Mouse (Mus musculus) hindbrain, embryonic 14.5 days (tissue): ENCODE results near the gene Ninj1. TPM values are rescaled to one million over a fixed set of nuclear protein-coding genes. Genes with fewer than 3 reads are reported as not detected.

Experiments
- ATAC-seq: fragments of 200-750 bp; cut with Nextera tagmentation; 2 replicates; pipeline ENCODE4 v1.8.0; 2017; ENCODE audit warnings: moderate number of reproducible peaks, mild to moderate bottlenecking, moderate TSS enrichment, moderate library complexity; ENCODE audit not compliant: low FRiP score
- DNase-seq: peaks from one replicate; pipeline ENCODE4 v3.0.0-alpha.2; 2015; ENCODE audit warnings: low spot score
- H3K27ac ChIP-seq: fragments of 300-500 bp; sonication (generic); 2 replicates; pipeline ENCODE4 v1.5.1; 2014; ENCODE audit warnings: mild to moderate bottlenecking, moderate library complexity
- H3K27me3 ChIP-seq: fragments of 300-500 bp; sonication (generic); 2 replicates; pipeline ENCODE4 v1.6.1; 2014; ENCODE audit warnings: mild to moderate bottlenecking, low read length, mixed read lengths; ENCODE audit not compliant: control insufficient read depth, insufficient read depth
- H3K36me3 ChIP-seq: fragments of 300-500 bp; sonication (generic); replicated peaks from 2 replicates; pipeline ENCODE4 v1.6.1; 2014; ENCODE audit not compliant: control insufficient read depth, insufficient read depth
- H3K4me1 ChIP-seq: fragments of 300-500 bp; sonication (generic); replicated peaks from 2 replicates; pipeline ENCODE4 v1.6.1; 2014; ENCODE audit warnings: antibody characterized with exemption, low read length, mixed read lengths; ENCODE audit not compliant: control insufficient read depth, insufficient read depth
- H3K4me2 ChIP-seq: fragments of 300-500 bp; sonication (generic); replicated peaks from 2 replicates; pipeline ENCODE4 v1.6.1; 2014; ENCODE audit warnings: mild to moderate bottlenecking, moderate library complexity
- H3K4me3 ChIP-seq: fragments of 300-500 bp; sonication (generic); replicated peaks from 2 replicates; pipeline ENCODE4 v1.5.1; 2014; ENCODE audit warnings: mild to moderate bottlenecking, low read length
- H3K9ac ChIP-seq: fragments of 300-500 bp; sonication (generic); 2 replicates; pipeline ENCODE4 v1.6.1; 2014
- H3K9me3 ChIP-seq: fragments of 300-500 bp; sonication (generic); 2 replicates; pipeline ENCODE4 v1.6.1; 2016; ENCODE audit warnings: low read length; ENCODE audit not compliant: control insufficient read depth
- WGBS: fragments of 180-500 bp; shearing (Covaris S2); extraction: QIAGEN DNeasy Blood & Tissue Kit; methylation state at CpG from one replicate; pipeline ENCODE4 v1.1.7; 2014; 5-methylcytosine and 5-hydroxymethylcytosine counted together
- polyA plus RNA-seq: library from polyadenylated mRNA; unstranded; fragments of >200 nt; fragmentation: Nextera tagmentation; extraction: Ambion mirVana; gene quantifications from 2 replicates; pipeline ENCODE4 v1.2.1, GENCODE M21; 2014

Ninj1 gene
- polyA plus RNA-seq: 33.3 and 33.5 TPM in 2 replicates

DNA sequence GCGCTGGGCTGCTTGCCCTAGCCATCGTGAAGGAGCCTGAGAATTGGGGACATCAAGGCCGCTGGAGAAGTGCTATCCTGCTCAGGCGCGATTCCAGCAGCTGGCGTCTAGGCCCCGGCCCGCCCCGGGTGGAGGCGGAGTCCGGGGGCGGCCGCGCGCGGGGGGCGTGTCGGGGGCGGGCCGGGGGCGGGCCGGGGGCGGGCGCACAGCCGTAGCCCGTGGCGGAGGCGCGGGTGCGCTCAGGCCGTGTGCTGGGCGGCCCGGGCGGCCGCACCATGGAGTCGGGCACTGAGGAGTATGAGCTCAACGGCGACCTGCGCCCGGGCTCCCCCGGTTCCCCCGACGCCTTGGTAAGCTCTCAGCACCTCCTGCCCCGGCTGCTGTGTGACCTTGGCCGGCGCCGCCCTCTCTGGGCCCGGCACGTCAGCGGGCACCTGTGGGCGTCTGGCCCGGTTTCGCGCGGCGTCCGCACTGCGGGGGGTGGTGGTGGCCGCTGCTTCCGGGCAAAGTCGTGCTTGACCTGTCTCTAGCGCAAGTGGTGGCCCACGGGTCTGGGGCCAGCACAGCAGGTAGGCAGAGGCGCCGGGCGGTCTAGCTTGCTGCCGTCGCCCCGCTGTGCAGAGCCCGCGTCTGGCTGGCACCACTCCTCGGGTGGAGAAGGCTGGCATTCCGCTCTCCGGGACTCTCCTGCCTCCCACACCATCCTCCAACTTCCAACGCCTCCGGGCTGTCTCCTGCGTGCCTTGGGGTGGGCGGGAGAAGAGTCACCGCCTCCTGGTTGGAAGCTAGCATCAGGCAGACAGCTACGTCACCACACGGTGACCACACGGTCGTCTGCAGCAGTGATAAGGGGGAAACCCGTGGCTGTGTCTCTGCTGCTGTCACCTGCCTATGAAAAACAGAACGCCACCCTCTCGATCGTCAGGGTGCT is at the start of gene Ninj1:
Gene Ninj1 (plus strand): TSS at position 198 of the 931 bp plus-strand sequence.
- H3K4me2 ChIP-seq: peak within 1 kb of the TSS; percentile 97
- peaks cover 14% of the 10 kb centered on the region; the same call in 1 of the 2 replicates for H3K4me1 ChIP-seq
- no peaks in the 10 kb centered on the region for H3K27me3 ChIP-seq
- H3K9ac ChIP-seq: peak within 1 kb of the TSS; percentile 52
- H3K9me3 ChIP-seq: no peaks in the 10 kb centered on the region
- under 1% methylated on average over 81 of the region's 87 CpGs for WGBS
- ATAC-seq (peak; percentile 92), DNase-seq (peak; percentile 76)
- H3K27ac ChIP-seq: no peak within 1 kb of the TSS
- peak within 1 kb of the TSS; percentile 53 for H3K4me3 ChIP-seq
- H3K36me3 ChIP-seq: no peaks in the 10 kb centered on the region

DNA sequence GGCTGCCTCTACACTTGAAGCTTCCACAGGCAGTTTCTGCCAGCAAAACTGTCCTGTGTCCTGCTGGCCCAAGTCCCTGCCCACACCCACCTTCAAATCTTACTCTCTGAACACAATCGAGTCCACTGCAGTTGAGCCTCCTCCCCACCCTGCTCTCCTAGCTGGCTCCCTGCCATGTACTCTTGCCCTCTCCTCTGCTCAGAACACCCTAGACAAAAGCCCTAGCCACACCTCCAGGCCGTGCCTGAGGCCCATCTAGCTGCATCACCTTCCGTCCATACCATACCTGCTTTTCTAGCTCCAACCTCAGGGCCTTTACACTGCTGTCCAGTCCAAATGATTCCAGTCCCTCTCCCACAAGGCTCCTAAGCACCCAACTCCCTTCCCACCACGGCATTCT is 46.7 kb upstream of the Ninj1 start:
- Histone ChIP-seq H3K9me3 (no peaks in the 10 kb centered on the region), H3K27ac (no peak overlapping the region), H3K36me3 (peaks cover 16% of the 10 kb centered on the region), H3K4me3 (no peak overlapping the region), H3K4me1 (peaks cover 24% of the 10 kb centered on the region), H3K27me3 (no peaks in the 10 kb centered on the region), H3K4me2 (no peak overlapping the region), H3K9ac (no peak overlapping the region)
- 61% methylated on average over 4 of the region's 4 CpGs for WGBS
- ATAC-seq: no peak
- no peak for DNase-seq

DNA sequence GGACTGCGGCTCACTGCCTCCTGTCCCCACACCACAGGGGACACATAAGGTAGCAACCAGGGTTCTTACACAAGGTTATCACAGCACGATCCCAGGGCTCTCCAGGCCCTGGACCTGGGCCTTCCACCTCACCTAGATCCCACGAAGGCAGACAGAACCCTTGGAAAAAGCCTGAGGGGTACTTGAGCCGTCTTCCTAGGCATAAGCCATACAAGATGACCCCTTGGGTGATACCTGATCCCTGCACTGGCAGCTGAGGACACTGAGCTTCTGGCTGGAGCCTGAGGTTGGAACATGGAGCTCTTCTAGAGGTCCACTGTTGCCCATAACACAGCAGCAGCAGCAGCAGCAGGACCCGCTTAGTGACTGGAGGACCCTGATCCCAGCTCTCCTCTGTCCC is 44.9 kb upstream of the Ninj1 start:
- no peak for ATAC-seq
- no peaks in the 10 kb centered on the region for H3K27me3 ChIP-seq
- H3K4me3 ChIP-seq: no peak overlapping the region
- DNase-seq: no peak
- peaks cover 32% of the 10 kb centered on the region for H3K4me1 ChIP-seq
- H3K27ac ChIP-seq: no peak overlapping the region
- no peaks in the 10 kb centered on the region for H3K9me3 ChIP-seq
- no peak overlapping the region for H3K4me2 ChIP-seq
- 93% methylated on average over 5 of the region's 5 CpGs for WGBS
- H3K36me3 ChIP-seq: peaks cover 16% of the 10 kb centered on the region; the same call in 1 of the 2 replicates
- no peak overlapping the region for H3K9ac ChIP-seq

DNA sequence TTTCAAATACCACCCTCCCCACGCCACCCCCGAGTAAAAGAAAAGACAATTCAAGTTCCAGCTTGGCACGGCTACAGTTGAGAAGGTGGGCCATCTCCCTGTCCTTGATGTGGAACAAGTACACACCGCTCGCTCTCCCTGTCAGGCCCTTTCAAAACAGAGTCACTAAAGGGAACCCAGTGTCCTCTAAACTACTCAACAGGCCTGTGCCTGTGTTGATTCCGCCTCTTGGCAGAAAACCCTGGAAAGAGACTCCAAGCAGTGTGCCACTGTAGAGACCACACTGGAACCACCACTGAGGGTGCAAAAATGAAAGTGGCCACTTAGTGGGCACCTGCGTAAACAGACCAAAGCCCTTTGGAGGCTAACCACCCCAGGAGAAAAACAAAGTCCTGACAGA is 44.0 kb upstream of the Ninj1 start:
- no peaks in the 10 kb centered on the region for H3K27me3 ChIP-seq
- 87% methylated on average over 7 of the region's 7 CpGs for whole genome bisulfite sequencing
- H3K27ac ChIP-seq: no peak overlapping the region
- no peak for DNase-seq
- H3K9me3 ChIP-seq: no peaks in the 10 kb centered on the region
- no peak overlapping the region for H3K9ac ChIP-seq
- no peak overlapping the region for H3K4me3 ChIP-seq
- peaks cover 32% of the 10 kb centered on the region for H3K4me1 ChIP-seq
- no peak for ATAC-seq
- H3K4me2 ChIP-seq: peak overlapping the region; percentile 96; the same call in 1 of the 2 replicates
- H3K36me3 ChIP-seq: peaks cover 15% of the 10 kb centered on the region; the same call in 1 of the 2 replicates

DNA sequence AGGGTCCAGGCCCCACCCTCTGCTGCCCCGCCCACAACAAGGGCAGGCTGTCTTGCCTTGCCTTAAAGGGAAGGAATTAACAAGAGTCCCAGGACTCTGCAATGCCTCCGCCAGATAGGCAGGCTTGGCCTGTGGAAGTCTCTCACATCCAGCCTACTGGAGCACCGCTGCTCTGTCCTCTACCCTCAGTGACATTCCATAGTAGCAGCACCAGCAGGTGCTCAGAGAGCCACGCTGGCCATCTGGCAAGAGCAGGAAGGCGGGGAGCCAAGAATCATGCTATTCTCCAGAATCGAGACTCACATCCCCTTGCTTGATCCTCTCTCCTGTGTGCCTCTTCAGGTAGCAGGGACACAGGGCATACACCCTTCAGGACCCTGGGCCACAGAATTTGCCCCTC is 42.8 kb upstream of the Ninj1 start:
- Histone ChIP-seq H3K27me3 (no peaks in the 10 kb centered on the region), H3K36me3 (peaks cover 8% of the 10 kb centered on the region; the same call in 1 of the 2 replicates), H3K9me3 (no peaks in the 10 kb centered on the region), H3K4me1 (peaks cover 32% of the 10 kb centered on the region), H3K9ac (peak overlapping the region; percentile 97), H3K4me2 (peak overlapping the region; percentile 96), H3K27ac (no peak overlapping the region), H3K4me3 (peak overlapping the region; percentile 90)
- ATAC-seq (no peak), DNase-seq (no peak)
- WGBS: 42% methylated on average over 6 of the region's 6 CpGs

DNA sequence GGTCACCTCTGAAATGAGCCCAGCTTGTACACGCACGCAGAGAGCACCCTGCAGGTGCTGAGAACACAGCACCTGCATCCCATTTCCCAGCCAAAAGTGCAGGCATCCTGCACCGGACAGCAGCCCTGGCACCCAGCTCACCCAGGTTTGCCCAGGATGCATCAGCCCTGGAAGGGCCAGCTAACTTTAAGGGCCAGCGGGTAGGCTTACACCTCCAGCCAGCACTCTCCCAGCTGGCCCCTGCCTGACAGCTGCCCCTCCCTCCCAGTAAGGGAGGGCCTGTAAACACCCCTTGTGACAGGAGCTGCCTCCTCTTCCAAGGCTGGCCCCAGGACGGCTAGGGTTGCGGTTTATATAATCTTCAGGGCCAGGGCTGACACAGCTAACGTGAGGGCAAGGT is 41.9 kb upstream of the Ninj1 start:
- Histone ChIP-seq H3K27ac (0 out of 2 replicates have a peak overlapping the region, but pooled peaks have one; percentile 92), H3K27me3 (no peaks in the 10 kb centered on the region), H3K4me1 (peaks cover 32% of the 10 kb centered on the region), H3K9ac (peak overlapping the region; percentile 97), H3K9me3 (no peaks in the 10 kb centered on the region), H3K4me2 (peak overlapping the region; percentile 96), H3K36me3 (peaks cover 8% of the 10 kb centered on the region; the same call in 1 of the 2 replicates), H3K4me3 (peak overlapping the region; percentile 90)
- WGBS: 33% methylated on average over 7 of the region's 7 CpGs
- ATAC-seq (no peak), DNase-seq (no peak)

DNA sequence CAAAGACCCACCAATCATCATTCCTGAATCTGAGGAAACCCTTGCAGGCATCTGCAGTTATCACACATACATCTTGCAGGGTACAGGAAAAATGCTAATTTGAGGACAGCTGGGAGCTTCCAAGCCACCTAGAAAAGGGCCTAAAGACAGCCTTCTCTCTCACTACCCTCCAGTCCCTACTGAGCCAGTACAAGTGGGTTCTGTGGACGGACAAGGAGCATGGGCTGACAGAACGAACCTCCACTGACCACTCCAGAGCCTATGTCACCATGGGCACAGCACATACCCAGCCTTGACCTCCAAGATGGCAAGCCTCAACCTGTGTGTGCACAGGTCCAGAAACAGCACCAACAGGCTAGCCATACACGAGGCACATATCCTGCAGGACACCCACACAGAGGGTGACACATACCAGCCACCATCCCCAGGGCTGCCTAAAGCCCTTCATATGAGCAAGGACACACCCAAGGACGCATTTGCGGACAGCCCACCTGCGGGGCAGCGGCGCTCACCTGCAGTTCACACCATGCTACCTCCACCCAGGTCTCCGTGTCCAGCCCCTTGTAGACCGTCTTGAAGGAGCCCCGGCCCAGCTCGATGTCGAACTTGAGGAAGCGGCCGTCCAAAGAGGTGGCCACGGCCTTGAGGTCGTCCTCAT is 41.1 kb upstream of the Ninj1 start:
- Histone ChIP-seq H3K9me3 (no peaks in the 10 kb centered on the region), H3K9ac (peak overlapping the region; percentile 97), H3K4me3 (peak overlapping the region; percentile 90), H3K27me3 (no peaks in the 10 kb centered on the region), H3K36me3 (peaks cover 7% of the 10 kb centered on the region; the same call in 1 of the 2 replicates), H3K27ac (peak overlapping the region; percentile 92), H3K4me2 (peak overlapping the region; percentile 96), H3K4me1 (peaks cover 32% of the 10 kb centered on the region)
- DNase-seq: no peak
- WGBS: 21% methylated on average over 17 of the region's 17 CpGs
- no peak for ATAC-seq

DNA sequence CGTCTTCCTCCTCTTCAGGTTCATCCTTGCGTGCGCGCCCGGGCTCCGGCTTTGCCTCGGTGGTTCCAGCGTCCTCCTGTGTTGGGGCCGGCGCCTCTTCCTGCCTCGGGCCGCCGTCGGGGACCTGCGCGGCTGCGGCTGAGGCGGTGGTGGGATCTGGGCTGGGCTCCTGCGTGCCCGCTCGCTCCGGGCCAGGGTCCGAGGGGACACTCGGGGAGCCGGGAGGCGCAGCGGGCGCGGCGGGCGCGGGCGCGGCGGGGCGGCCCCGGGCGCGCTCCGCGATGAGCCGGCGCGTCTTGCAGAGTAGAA is 40.6 kb upstream of the Ninj1 start:
- ATAC-seq: peak; percentile 15; the same call in 1 of the 2 replicates

More for the DNA sequence above, 40.6 kb upstream of the Ninj1 start:
- Histone ChIP-seq H3K27ac (peak overlapping the region; percentile 92), H3K9me3 (no peaks in the 10 kb centered on the region), H3K36me3 (peaks cover 3% of the 10 kb centered on the region; the same call in 1 of the 2 replicates), H3K27me3 (no peaks in the 10 kb centered on the region), H3K9ac (peak overlapping the region; percentile 97), H3K4me3 (peak overlapping the region; percentile 90), H3K4me2 (peak overlapping the region; percentile 96), H3K4me1 (peaks cover 32% of the 10 kb centered on the region)
- WGBS: 2% methylated on average over 35 of the region's 44 CpGs
- no peak for DNase-seq
